Mouse (Mus musculus): ENCODE measurements around the gene Unc5cl. TPM values are rescaled to one million over a fixed set of nuclear protein-coding genes. Genes with fewer than 3 reads are reported as not detected.
A peak's percentile ranks its signal among the peaks of the same experiment; 100 is the strongest.

Gene Unc5cl
- polyA plus RNA-seq (2016; fragmentation: Nextera tagmentation; extraction: Ambion mirVana) = 0.07 and 0.27 TPM in 2 replicates

DNA sequence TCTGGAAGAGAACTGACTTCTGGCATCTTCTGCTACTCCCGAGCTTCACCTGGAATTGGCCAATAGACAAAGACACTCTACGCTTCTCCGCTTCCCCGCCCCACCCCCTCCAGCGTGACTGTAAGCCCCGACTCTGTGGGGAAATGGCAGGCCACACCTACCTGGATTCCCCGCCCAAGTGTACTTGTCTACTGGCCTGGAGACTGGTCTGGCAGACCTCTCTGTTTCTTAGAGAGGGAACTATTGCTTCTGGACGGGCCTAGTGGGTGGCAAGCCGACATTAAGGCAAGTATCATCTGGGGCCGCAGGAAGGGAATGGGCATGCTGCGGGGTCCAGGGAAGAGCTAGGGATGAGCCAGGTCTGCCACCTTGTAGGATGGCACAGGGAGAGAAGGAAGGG lies at the start of gene Unc5cl:
Gene Unc5cl, plus strand, starts transcription at position 214 of the 400 bp plus-strand sequence.
- WGBS = 60% methylated on average over 11 of the region's 11 CpGs
- no peak for DNase-seq (ENCODE audit: extremely low spot score, low spot score)

DNA sequence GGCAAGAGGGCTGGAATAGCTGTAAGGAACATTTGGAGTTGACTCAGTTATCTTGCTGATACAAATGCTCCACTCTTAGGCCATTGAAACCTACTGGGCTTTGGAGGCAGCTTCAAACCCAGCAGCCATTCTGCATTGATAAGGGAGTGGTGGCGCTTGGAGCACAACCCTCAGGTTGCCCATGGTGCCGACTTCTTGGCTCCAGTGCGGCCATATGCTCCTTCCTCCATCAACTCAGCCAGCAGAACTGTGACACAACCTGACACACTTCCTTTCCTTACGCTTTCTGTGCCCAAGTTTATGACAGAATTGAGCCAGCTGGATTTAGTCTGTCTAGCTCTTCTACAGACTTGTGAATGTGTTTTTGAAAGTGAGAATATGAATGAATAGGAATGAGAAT lies 47.5 kb upstream of the Unc5cl start:
- peak overlapping the region; percentile 90 for H3K4me3 ChIP-seq
- no peak for DNase-seq (ENCODE audit: extremely low spot score, low spot score)
- peaks cover 27% of the 10 kb centered on the region for H3K4me1 ChIP-seq
- H3K36me3 ChIP-seq (replicated peaks) = peaks cover 27% of the 10 kb centered on the region
- H3K9me3 ChIP-seq = no peaks in the 10 kb centered on the region
- H3K27me3 ChIP-seq (ENCODE audit: poor library complexity, severe bottlenecking) = no peaks in the 10 kb centered on the region
- WGBS = 93% methylated on average over 4 of the region's 4 CpGs
- H3K27ac ChIP-seq = peak overlapping the region; percentile 99; the same call in 1 of the 2 replicates

More for the DNA sequence above, at the start of gene Unc5cl:
- Histone ChIP-seq H3K27ac (no peak within 1 kb of the TSS), H3K9me3 (no peaks in the 10 kb centered on the region), H3K36me3 (replicated peaks) (no peaks in the 10 kb centered on the region), H3K27me3 (ENCODE audit: poor library complexity, severe bottlenecking) (no peaks in the 10 kb centered on the region), H3K4me3 (no peak within 1 kb of the TSS), H3K4me1 (peaks cover 16% of the 10 kb centered on the region)

DNA sequence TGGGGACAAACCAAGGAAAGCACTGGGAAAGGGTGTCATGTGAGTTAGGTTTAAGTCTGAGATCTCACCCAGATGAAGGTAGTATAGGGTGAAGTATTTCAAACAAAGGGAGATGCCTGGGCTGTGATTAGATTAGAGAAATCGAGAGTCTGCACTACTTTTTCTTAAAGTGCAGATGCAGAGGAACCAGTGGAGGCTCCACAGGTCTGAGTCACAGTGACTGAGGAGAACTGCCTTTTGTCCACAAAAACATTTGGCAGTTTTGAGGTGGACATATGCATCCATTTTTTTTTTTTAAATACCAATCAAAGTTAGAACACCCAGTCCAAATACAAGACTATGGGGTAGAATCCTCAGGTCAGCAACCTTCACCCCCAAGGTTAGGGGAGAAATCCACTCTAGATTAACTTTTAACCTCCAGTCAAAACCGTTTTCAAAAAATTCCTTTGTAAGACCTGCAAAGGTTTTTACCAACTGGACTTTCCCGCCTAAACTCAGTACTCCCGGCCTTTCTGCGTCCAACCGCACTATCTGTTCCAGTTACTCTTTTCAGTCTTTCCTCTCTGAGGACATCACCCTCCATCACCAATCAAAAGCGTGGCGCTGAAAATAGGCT lies 46.7 kb upstream of the Unc5cl start:
- H3K4me1 ChIP-seq = peaks cover 27% of the 10 kb centered on the region
- H3K36me3 ChIP-seq (replicated peaks) = peaks cover 28% of the 10 kb centered on the region
- DNase-seq (ENCODE audit: extremely low spot score, low spot score) = peak; percentile 51
- peak overlapping the region; percentile 99 for H3K27ac ChIP-seq
- H3K27me3 ChIP-seq (ENCODE audit: poor library complexity, severe bottlenecking) = no peaks in the 10 kb centered on the region
- no peaks in the 10 kb centered on the region for H3K9me3 ChIP-seq
- peak overlapping the region; percentile 90 for H3K4me3 ChIP-seq
- 16% methylated on average over 8 of the region's 8 CpGs for WGBS

DNA sequence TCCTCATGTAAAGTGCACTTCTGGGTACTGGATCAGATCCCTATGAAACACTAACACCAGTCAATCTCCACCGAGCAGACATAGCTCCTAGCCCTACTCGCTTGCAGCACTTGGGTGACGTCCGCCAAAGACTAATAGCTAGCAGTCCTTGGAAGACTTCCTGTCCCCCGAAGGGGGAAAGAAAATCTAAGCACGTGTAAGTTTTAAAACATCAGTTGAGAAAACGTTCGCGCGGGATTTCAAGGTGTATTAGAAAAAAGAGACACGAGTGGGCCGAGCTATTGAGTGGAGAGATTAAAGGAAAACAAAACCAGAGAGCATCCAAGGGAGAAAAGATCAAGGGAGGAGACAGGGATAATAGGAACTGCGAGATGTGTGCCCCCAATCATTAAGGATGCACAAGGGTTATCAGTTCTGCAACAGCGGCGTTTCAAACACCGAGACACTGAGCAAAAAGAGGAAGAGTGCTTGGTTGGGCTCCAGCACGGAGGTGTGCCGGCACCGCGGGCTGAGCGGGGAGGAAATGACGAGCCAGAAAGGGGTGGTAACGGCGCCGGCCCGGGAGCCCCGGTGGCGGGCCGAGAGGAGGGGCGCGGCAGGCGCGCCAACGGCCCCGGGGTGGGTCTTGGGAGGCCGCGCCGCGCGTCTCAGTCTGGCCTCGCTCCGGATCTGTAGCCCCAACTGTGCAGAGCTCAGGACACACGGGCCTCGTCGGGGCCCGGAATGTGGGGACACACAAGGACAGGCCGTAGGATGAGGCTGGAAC lies 46.0 kb upstream of the Unc5cl start:
- Histone ChIP-seq H3K27ac (peak overlapping the region; percentile 99), H3K27me3 (ENCODE audit: poor library complexity, severe bottlenecking) (no peaks in the 10 kb centered on the region), H3K36me3 (replicated peaks) (peaks cover 33% of the 10 kb centered on the region), H3K9me3 (no peaks in the 10 kb centered on the region), H3K4me1 (peaks cover 27% of the 10 kb centered on the region), H3K4me3 (peak overlapping the region; percentile 90)
- peak; percentile 77 for DNase-seq (ENCODE audit: extremely low spot score, low spot score)
- WGBS = under 1% methylated on average over 47 of the region's 47 CpGs

DNA sequence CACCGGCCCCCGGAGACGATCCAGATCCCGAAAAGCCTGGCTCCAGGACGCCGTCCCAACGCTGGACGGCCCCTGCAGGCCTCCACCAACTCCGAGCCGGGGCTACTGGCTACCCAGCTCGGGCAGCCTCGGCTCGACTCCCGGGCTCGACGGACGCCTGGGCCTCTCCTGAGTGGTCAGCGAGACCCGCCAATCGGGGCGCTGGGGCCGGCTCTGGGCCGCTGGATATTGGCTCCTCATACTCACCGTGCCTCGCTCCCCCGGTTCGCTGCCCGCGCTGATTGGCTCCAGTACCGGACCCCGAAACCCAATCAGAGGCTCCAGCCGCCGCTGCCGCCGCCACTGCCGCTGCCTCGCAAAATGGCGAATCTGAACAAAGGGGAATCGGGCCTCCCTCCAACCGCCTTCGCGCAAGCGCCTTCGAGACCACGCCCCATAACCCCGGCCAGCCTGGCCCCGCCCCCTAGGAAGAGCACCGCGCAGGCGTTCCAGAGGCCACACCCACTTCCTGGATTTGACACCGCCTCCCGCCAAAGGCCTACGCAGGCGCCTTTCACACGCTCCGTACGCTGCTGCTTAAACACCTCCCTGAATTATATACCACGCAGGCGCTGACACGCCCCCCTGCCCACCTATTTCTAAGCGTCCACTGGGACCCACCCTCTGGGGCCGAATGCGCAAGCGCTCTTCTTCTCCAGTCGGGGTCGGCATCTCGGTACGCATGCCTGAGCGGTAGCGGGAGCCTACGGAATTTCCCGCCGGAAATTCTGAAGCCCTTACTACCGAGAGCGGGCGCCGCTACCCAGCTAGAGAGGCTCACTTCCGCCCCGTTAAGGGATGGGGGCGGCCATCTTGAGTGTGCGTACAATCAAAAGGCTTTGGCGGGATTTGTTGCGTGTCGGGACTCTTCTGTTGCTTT lies 45.1 kb upstream of the Unc5cl start, which contains the start of the genes Nfya and Oard1:
Gene Nfya, minus strand, starts transcription at position 527 of the 919 bp plus-strand sequence.
Gene Oard1, plus strand, starts transcription at position 635 of the 919 bp plus-strand sequence.
- Histone ChIP-seq H3K4me3 (peak within 1 kb of the TSS; percentile 90), H3K27me3 (ENCODE audit: poor library complexity, severe bottlenecking) (no peaks in the 10 kb centered on the region), H3K9me3 (no peaks in the 10 kb centered on the region), H3K27ac (peak within 1 kb of the TSS; percentile 99), H3K4me1 (peaks cover 27% of the 10 kb centered on the region), H3K36me3 (replicated peaks) (peaks cover 37% of the 10 kb centered on the region)
- under 1% methylated on average over 84 of the region's 84 CpGs for WGBS
- peak; percentile 100 for DNase-seq (ENCODE audit: extremely low spot score, low spot score)

DNA sequence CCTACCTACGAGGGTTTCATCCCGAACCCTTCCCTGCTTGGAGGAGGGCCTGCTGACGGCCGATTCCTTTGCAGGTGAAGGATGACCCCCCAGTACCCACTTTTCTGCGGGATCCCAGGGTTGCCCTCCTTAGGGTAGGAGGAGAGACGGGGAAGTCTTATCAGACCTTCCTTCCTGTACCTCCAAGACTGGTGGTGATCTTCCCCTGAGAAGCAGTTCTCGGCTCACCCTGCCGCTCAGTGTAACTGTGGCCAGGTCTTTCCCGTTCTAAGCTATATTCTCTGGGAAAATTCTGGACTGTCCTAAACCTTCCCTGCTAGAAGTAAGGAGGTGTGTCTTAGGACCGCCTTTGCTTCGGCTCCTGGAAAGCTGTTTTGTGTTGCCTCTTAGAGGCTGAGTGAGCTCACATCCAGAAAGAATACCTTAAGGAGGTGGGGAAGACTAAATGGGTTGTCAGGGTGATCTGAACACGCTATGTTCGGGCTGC lies 44.4 kb upstream of the Unc5cl start:
- Histone ChIP-seq H3K4me3 (peak overlapping the region; percentile 90), H3K4me1 (peaks cover 27% of the 10 kb centered on the region), H3K36me3 (replicated peaks) (peaks cover 44% of the 10 kb centered on the region), H3K27me3 (ENCODE audit: poor library complexity, severe bottlenecking) (no peaks in the 10 kb centered on the region), H3K9me3 (no peaks in the 10 kb centered on the region), H3K27ac (peak overlapping the region; percentile 99)
- DNase-seq (ENCODE audit: extremely low spot score, low spot score) = no peak
- under 1% methylated on average over 13 of the region's 13 CpGs for WGBS

DNA sequence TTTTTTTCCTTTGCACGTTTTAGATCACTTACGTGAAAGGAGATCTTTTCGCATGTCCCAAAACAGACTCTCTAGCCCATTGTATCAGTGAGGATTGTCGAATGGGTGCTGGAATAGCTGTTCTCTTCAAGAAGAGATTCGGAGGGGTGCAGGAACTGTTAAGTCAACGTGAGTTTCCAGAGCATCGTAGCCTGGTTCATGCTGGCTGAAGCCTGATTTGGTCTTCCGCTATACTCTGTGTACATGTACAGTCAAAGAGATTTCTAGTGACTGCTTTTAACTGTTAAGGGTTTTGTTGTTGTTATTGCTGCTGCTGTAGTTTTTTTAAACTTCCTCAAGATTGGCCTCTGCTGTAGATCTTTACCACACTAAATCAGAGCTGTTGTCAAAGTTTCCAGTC lies 43.5 kb upstream of the Unc5cl start:
- Histone ChIP-seq H3K9me3 (no peaks in the 10 kb centered on the region), H3K27ac (peak overlapping the region; percentile 99), H3K36me3 (replicated peaks) (peaks cover 50% of the 10 kb centered on the region), H3K4me1 (peaks cover 27% of the 10 kb centered on the region), H3K4me3 (peak overlapping the region; percentile 90), H3K27me3 (ENCODE audit: poor library complexity, severe bottlenecking) (no peaks in the 10 kb centered on the region)
- no peak for DNase-seq (ENCODE audit: extremely low spot score, low spot score)
- 68% methylated on average over 8 of the region's 8 CpGs for WGBS

DNA sequence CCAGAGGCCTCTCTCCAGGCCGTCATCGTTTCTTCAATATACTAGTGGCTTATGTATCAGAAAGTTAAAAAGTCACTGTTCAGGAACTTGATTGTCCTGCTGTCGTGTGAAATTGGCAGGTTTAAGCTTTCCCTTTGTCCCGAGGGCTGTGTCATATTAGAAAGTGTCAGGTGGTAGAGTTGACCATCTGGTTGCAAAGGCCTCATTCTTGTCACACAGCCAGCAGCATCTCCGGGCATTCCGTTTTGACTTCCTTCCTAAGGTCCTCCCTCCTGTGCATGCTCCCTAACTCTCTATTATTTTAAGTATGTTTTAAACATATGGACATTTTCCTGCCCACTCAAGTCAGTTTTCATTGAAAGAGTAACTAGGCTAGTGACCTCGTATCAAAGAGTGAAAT lies 38.7 kb upstream of the Unc5cl start:
- Histone ChIP-seq H3K27me3 (ENCODE audit: poor library complexity, severe bottlenecking) (no peaks in the 10 kb centered on the region), H3K4me3 (no peak overlapping the region), H3K27ac (no peak overlapping the region), H3K36me3 (replicated peaks) (peaks cover 77% of the 10 kb centered on the region), H3K9me3 (no peaks in the 10 kb centered on the region), H3K4me1 (peaks cover 12% of the 10 kb centered on the region)
- DNase-seq (ENCODE audit: extremely low spot score, low spot score) = no peak
- 91% methylated on average over 7 of the region's 7 CpGs for WGBS

DNA sequence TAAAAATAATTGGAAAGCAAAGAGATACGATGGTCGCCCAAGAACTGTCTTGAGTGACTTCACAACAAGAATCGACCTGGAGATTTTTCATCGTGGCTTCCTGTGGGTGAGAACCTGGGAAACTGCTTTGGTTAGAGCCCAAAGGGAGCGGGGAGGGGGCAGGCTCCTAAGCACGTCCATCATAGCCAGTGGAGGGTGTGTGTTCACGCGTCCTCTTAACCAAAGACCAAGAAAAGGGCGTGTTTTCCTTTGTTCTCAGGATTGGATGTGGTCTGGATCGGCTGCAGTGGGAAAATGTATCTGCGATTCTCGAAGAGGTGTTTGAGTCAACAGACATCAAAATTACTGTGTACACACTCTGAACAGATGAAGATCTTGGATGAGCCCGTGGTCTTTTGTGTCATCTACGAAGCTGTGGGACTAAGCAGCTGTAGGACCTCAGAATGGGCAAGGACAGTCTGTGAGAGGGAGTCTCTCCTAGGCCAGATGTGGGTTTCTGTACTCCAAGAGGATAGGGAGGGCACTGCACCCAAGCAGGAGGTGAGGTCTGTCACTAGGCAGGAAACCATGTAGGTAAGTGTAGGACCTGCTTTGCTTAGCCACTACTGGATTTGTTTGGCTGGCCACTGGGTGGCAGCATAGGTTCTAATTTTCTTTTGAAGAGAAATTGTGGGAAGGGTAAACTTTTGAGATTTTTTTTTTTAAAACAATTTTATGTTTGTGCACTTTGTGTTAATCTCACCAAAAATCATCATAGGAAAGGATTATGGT lies 38.1 kb upstream of the Unc5cl start:
- no peak overlapping the region for H3K27ac ChIP-seq
- H3K4me1 ChIP-seq = peaks cover 9% of the 10 kb centered on the region
- no peaks in the 10 kb centered on the region for H3K27me3 ChIP-seq (ENCODE audit: poor library complexity, severe bottlenecking)
- no peaks in the 10 kb centered on the region for H3K9me3 ChIP-seq
- no peak overlapping the region for H3K4me3 ChIP-seq
- H3K36me3 ChIP-seq (replicated peaks) = peaks cover 77% of the 10 kb centered on the region
- no peak for DNase-seq (ENCODE audit: extremely low spot score, low spot score)
- WGBS = 92% methylated on average over 14 of the region's 14 CpGs

DNA sequence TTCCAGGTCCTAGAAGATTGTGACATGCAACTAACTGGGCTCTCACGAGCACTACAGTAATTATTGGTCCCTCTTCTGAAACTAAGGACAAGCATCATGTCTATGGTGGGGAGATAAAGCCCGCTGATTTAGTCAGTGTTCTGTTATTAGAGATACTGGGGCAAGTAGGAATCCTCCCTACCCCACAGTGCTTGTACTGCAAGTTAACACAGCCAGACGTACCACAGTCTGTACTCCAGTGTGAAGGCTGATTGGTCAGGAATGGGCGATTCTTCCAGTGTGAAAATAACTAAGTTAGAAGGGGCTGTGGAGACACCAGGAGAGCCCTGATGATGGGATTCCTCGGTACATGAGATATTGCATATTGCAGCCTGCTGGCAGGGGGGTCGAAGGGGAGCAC lies 37.2 kb upstream of the Unc5cl start:
- Histone ChIP-seq H3K4me3 (no peak overlapping the region), H3K27ac (no peak overlapping the region), H3K9me3 (no peaks in the 10 kb centered on the region), H3K4me1 (0 out of 2 replicates have a peak, but pooled peaks cover 4% of the 10 kb centered on the region), H3K27me3 (ENCODE audit: poor library complexity, severe bottlenecking) (no peaks in the 10 kb centered on the region), H3K36me3 (replicated peaks) (peaks cover 69% of the 10 kb centered on the region)
- WGBS = 91% methylated on average over 6 of the region's 6 CpGs
- no peak for DNase-seq (ENCODE audit: extremely low spot score, low spot score)

DNA sequence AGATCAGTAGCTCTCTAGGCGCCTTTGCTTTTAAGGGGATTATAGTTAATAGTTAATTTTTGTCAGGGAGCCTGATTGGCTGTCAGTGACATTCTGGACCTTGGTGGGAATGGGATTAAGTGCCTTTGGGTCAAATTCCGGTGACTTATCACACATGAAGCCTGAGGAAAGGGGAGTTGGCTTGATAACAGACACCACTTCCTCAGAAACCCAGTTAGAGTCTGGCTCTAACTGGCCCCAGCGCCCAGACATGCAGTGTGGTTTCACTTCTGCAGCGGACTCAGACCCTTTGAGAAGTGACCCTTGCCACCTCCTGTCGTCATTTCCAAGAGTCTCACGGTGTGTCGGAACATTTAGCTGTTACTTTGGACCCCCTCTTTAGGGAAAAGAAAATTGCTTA lies 36.5 kb upstream of the Unc5cl start:
- H3K27ac ChIP-seq = no peak overlapping the region
- WGBS = 85% methylated on average over 7 of the region's 7 CpGs
- H3K4me1 ChIP-seq = 0 out of 2 replicates have a peak, but pooled peaks cover 4% of the 10 kb centered on the region
- DNase-seq (ENCODE audit: extremely low spot score, low spot score) = no peak
- no peak overlapping the region for H3K4me3 ChIP-seq
- H3K36me3 ChIP-seq (replicated peaks) = peaks cover 64% of the 10 kb centered on the region
- no peaks in the 10 kb centered on the region for H3K9me3 ChIP-seq
- H3K27me3 ChIP-seq (ENCODE audit: poor library complexity, severe bottlenecking) = no peaks in the 10 kb centered on the region

Data from forebrain, embryonic 10.5 days (tissue).